Mouse (Mus musculus): ENCODE results near the gene Aagab. TPM values are rescaled to one million over a fixed set of nuclear protein-coding genes. Genes with fewer than 3 reads are reported as not detected.

Gene Aagab
- total RNA-seq, 2 experiments from 2014 or later, result 59.0 to 64.8 TPM

- no peak for DNase-seq (ENCODE audit: low spot score in 2 of 2)
These were observed 67.4 kb downstream of the Aagab start for GRCm38 (mm10) chr9:63669816-63670215.

GRCm38 (mm10) chr9:63672797-63673493, 70.5 kb downstream of the Aagab start:
- no peak for DNase-seq (ENCODE audit: low spot score in 2 of 2)

GRCm38 (mm10) chr9:63673494-63673805, 71.0 kb downstream of the Aagab start:
- DNase-seq (ENCODE audit: low spot score in 2 of 2), result no peak

GRCm38 (mm10) chr9:63674613-63675012, 72.2 kb downstream of the Aagab start:
- DNase-seq (ENCODE audit: low spot score in 2 of 2), result no peak

- DNase-seq (ENCODE audit: low spot score in 2 of 2), result no peak
These were observed 75.2 kb downstream of the Aagab start for GRCm38 (mm10) chr9:63677621-63678020.

GRCm38 (mm10) chr9:63678076-63678475, 75.6 kb downstream of the Aagab start:
- DNase-seq (ENCODE audit: low spot score in 2 of 2), result no peak

- DNase-seq (ENCODE audit: low spot score in 2 of 2), result no peak
These were observed 79.8 kb downstream of the Aagab start for GRCm38 (mm10) chr9:63682301-63682700.

GRCm38 (mm10) chr9:63682943-63683342, 80.5 kb downstream of the Aagab start:
- no peak for DNase-seq (ENCODE audit: low spot score in 2 of 2)

- peak in 1 of 2 experiments; percentile 40 for DNase-seq (ENCODE audit: low spot score in 2 of 2)
These were observed 81.8 kb downstream of the Aagab start for GRCm38 (mm10) chr9:63684277-63684676.

GRCm38 (mm10) chr9:63685352-63685751, 82.9 kb downstream of the Aagab start:
- DNase-seq (ENCODE audit: low spot score in 2 of 2), result no peak

- no peak for DNase-seq (ENCODE audit: low spot score in 2 of 2)
These were observed 85.1 kb downstream of the Aagab start for GRCm38 (mm10) chr9:63687413-63688015.

GRCm38 (mm10) chr9:63690511-63690910, 88.1 kb downstream of the Aagab start:
- DNase-seq (ENCODE audit: low spot score in 2 of 2), result no peak

GRCm38 (mm10) chr9:63691960-63692359, 89.5 kb downstream of the Aagab start:
- no peak for DNase-seq (ENCODE audit: low spot score in 2 of 2)

Other genes starting within 250 kb of the Aagab start
- 10 to 100 TPM; 29.9 to 32.7 TPM for gene Map2k5, start 224.8 kb upstream of the Aagab start, total RNA-seq (2021)
- 10 to 100 TPM; 24.6 to 30.0 TPM for gene 2300009A05Rik, start 203.4 kb upstream of the Aagab start, total RNA-seq (2021)
- gene Iqch, start 167 bp upstream of the Aagab start, total RNA-seq (2021), result under 1 TPM in 1 of 2 experiments, not detected in 1; 0.07 TPM
- 10 to 100 TPM; 58.2 to 62.5 TPM for gene Smad3, start 155.3 kb downstream of the Aagab start, total RNA-seq (2021)

All from layer of hippocampus, adult 18-20 months (tissue).